Mouse (Mus musculus) T-cell, adult 2 months (primary cell): Measurements from ENCODE around the gene Id3.
A peak's percentile ranks its signal among the peaks of the same experiment; 100 is the strongest.
"Not testable (repeated sequence)": the region's sequence is repeated elsewhere in the genome, so short reads cannot be mapped to it uniquely, and the experiment has no call there.

Source experiments
- DNase-seq: peaks from one replicate; pipeline ENCODE4 v3.0.0; 2022; ENCODE audit warnings: low spot score

Gene Id3

GRCm38 (mm10) chr4:136143193-136143976 lies at the start of gene Id3:
TSS of gene Id3 (plus strand) at chr4:136143497.
- DNase-seq, result peak; percentile 93

- no peak for DNase-seq
These were observed 48.6 kb upstream of the Id3 start for GRCm38 (mm10) chr4:136094519-136095219.

GRCm38 (mm10) chr4:136095490-136096105 lies 47.7 kb upstream of the Id3 start:
- DNase-seq, result peak; percentile 71

- DNase-seq, result no peak
These were observed 46.7 kb upstream of the Id3 start for GRCm38 (mm10) chr4:136096446-136097113.

- DNase-seq, result no peak
These were observed 44.9 kb upstream of the Id3 start for GRCm38 (mm10) chr4:136098446-136098845.

- peak; percentile 48 for DNase-seq
These were observed 42.8 kb upstream of the Id3 start for GRCm38 (mm10) chr4:136100396-136101070.

- not testable (repeated sequence) for DNase-seq
These were observed 41.5 kb upstream of the Id3 start for GRCm38 (mm10) chr4:136101753-136102152.

GRCm38 (mm10) chr4:136104590-136105337 lies 38.5 kb upstream of the Id3 start:
- DNase-seq, result no peak

- DNase-seq, result peak; percentile 44
These were observed 36.4 kb upstream of the Id3 start for GRCm38 (mm10) chr4:136106880-136107301.

GRCm38 (mm10) chr4:136109153-136109552 lies 34.1 kb upstream of the Id3 start:
- no peak for DNase-seq

- no peak for DNase-seq
These were observed 33.1 kb upstream of the Id3 start for GRCm38 (mm10) chr4:136109941-136110900.

- no peak for DNase-seq
These were observed 31.0 kb upstream of the Id3 start for GRCm38 (mm10) chr4:136112344-136112743.

GRCm38 (mm10) chr4:136114747-136115146 lies 28.6 kb upstream of the Id3 start:
- no peak for DNase-seq

GRCm38 (mm10) chr4:136117022-136117421 lies 26.3 kb upstream of the Id3 start:
- DNase-seq, result no peak

GRCm38 (mm10) chr4:136120041-136120440 lies 23.3 kb upstream of the Id3 start:
- no peak for DNase-seq

- DNase-seq, result no peak
These were observed 22.1 kb upstream of the Id3 start for GRCm38 (mm10) chr4:136121158-136121557.

GRCm38 (mm10) chr4:136121844-136122468 lies 21.3 kb upstream of the Id3 start:
- DNase-seq, result no peak

- DNase-seq, result peak; percentile 15
These were observed 20.0 kb upstream of the Id3 start for GRCm38 (mm10) chr4:136123111-136123791.

- DNase-seq, result no peak
These were observed 19.5 kb upstream of the Id3 start for GRCm38 (mm10) chr4:136123792-136124161.
